Mouse (Mus musculus) CH12.LX (cell line): ENCODE measurements around the gene 4931428L18Rik. TPM values are rescaled to one million over a fixed set of nuclear protein-coding genes. Genes with fewer than 3 reads are reported as not detected.

Experiments used
- DNase-seq: peaks from one replicate; pipeline ENCODE4 v3.0.0-alpha.2; 2013; ENCODE audit errors: extremely low read depth
- H3K27ac ChIP-seq: 2 replicates; pipeline ENCODE4 v1.5.1; 2012; ENCODE audit warnings: low read depth, mild to moderate bottlenecking, control low read depth, moderate library complexity; ENCODE audit not compliant: insufficient read depth
- H3K27me3 ChIP-seq: replicated peaks from 2 replicates; pipeline ENCODE3; 2012; ENCODE audit warnings: inconsistent platforms
- H3K36me3 ChIP-seq, 2 experiments: replicated peaks in 1 of 2; 2 replicates each; pipeline versions ENCODE3 to v1.6.1; 2012; ENCODE audit warnings: inconsistent platforms in 1 of 2, low read length in 1 of 2, mild to moderate bottlenecking in 1 of 2, mixed read lengths in 1 of 2, moderate library complexity in 1 of 2; ENCODE audit not compliant: control insufficient read depth in 1 of 2, insufficient read depth in 1 of 2
- H3K4me1 ChIP-seq, 2 experiments: 2 replicates each; pipeline ENCODE4 v1.6.1; 2012; ENCODE audit warnings: inconsistent platforms in 1 of 2, moderate library complexity in 1 of 2; ENCODE audit not compliant: insufficient read depth in 2 of 2, control insufficient read depth in 1 of 2
- H3K4me2 ChIP-seq: 2 replicates; pipeline ENCODE4 v1.6.1; 2012; ENCODE audit warnings: low read depth, mild to moderate bottlenecking, control low read depth; ENCODE audit not compliant: poor library complexity, insufficient read depth, severe bottlenecking
- H3K4me3 ChIP-seq, 3 experiments: fragments of 150-350 bp in 1 of 3; sonication (generic) in 1 of 3; replicated peaks in 1 of 3; 2 replicates each; pipeline versions ENCODE3 to v1.5.1; 2011 to 2012; ENCODE audit warnings: low read depth in 2 of 3, low read length in 2 of 3, mild to moderate bottlenecking in 2 of 3, moderate library complexity in 2 of 3, control low read depth in 1 of 3, improper control_type of control experiment in 1 of 3, inconsistent platforms in 1 of 3, mixed read lengths in 1 of 3; ENCODE audit not compliant: poor library complexity in 1 of 3
- H3K79me2 ChIP-seq: replicated peaks from 2 replicates; pipeline ENCODE4 v1.6.1; 2012; ENCODE audit warnings: mild to moderate bottlenecking, moderate library complexity; ENCODE audit not compliant: control insufficient read depth, poor library complexity, insufficient read depth, severe bottlenecking; ENCODE audit errors: extremely low read depth
- H3K9ac ChIP-seq: 2 replicates; pipeline ENCODE4 v1.6.1; 2012; ENCODE audit warnings: low read depth, mild to moderate bottlenecking, control low read depth, moderate library complexity; ENCODE audit not compliant: insufficient read depth
- H3K9me3 ChIP-seq: replicated peaks from 2 replicates; pipeline ENCODE3; 2012; ENCODE audit warnings: low read length, inconsistent platforms, mixed read lengths
- CTCF ChIP-seq, 2 experiments: IDR thresholded peaks in 1 of 2; conservative IDR thresholded peaks in 1 of 2; 2 replicates each; pipeline ENCODE4 v1.5.1; 2011 to 2012; ENCODE audit warnings: low read depth in 2 of 2, low read length in 2 of 2, improper control_type of control experiment in 1 of 2, inconsistent platforms in 1 of 2, mild to moderate bottlenecking in 1 of 2, moderate library complexity in 1 of 2
- ELF1 ChIP-seq: IDR thresholded peaks from 2 replicates; pipeline ENCODE4 v1.6.1; 2014; ENCODE audit warnings: low read depth, mild to moderate bottlenecking, inconsistent platforms, low read length, improper control_type of control experiment
- GABPA ChIP-seq: IDR thresholded peaks from 2 replicates; pipeline ENCODE4 v1.6.1; 2012; ENCODE audit warnings: low read depth, low read length, improper control_type of control experiment, inconsistent platforms; ENCODE audit not compliant: insufficient replicate concordance
- JUN ChIP-seq: IDR thresholded peaks from 2 replicates; pipeline ENCODE4 v1.6.1; 2011; ENCODE audit warnings: low read depth, mild to moderate bottlenecking, low read length, improper control_type of control experiment, moderate library complexity; ENCODE audit not compliant: insufficient read depth
- MAX ChIP-seq: IDR thresholded peaks from 2 replicates; pipeline ENCODE4 v1.6.1; 2011; ENCODE audit warnings: low read length, improper control_type of control experiment
- MEF2A ChIP-seq: IDR thresholded peaks from 2 replicates; pipeline ENCODE4 v1.6.1; 2014; ENCODE audit warnings: low read depth, mild to moderate bottlenecking, inconsistent platforms, low read length, improper control_type of control experiment, borderline replicate concordance
- NRF1 ChIP-seq: IDR thresholded peaks from 2 replicates; pipeline ENCODE4 v1.6.1; 2014; ENCODE audit warnings: low read depth, mild to moderate bottlenecking, inconsistent platforms, low read length, improper control_type of control experiment, moderate library complexity
- POLR2A ChIP-seq: IDR thresholded peaks from 2 replicates; pipeline ENCODE4 v1.6.1; 2011; ENCODE audit warnings: low read depth, mild to moderate bottlenecking, improper control_type of control experiment, low read length
- RCOR1 ChIP-seq: conservative IDR thresholded peaks from 2 replicates; pipeline ENCODE4 v1.6.1; 2012; ENCODE audit warnings: low read depth, mild to moderate bottlenecking, inconsistent platforms, low read length, improper control_type of control experiment
- SIN3A ChIP-seq: IDR thresholded peaks from 2 replicates; pipeline ENCODE4 v1.6.1; 2012; ENCODE audit warnings: low read length, improper control_type of control experiment, inconsistent platforms
- TBP ChIP-seq: conservative IDR thresholded peaks from 2 replicates; pipeline ENCODE4 v1.6.1; 2011; ENCODE audit warnings: low read depth, low read length, improper control_type of control experiment
- TCF12 ChIP-seq: IDR thresholded peaks from 2 replicates; pipeline ENCODE4 v1.6.1; 2014; ENCODE audit warnings: low read depth, mild to moderate bottlenecking, inconsistent platforms, low read length, improper control_type of control experiment
- USF1 ChIP-seq: IDR thresholded peaks from 2 replicates; pipeline ENCODE4 v1.6.1; 2014; ENCODE audit warnings: low read depth, mild to moderate bottlenecking, inconsistent platforms, low read length, improper control_type of control experiment
- ZKSCAN1 ChIP-seq: IDR thresholded peaks from 2 replicates; pipeline ENCODE4 v1.6.1; 2012; ENCODE audit warnings: low read depth, inconsistent platforms, low read length, improper control_type of control experiment, borderline replicate concordance
- ZMIZ1 ChIP-seq: IDR thresholded peaks from 2 replicates; pipeline ENCODE4 v1.6.1; 2012; ENCODE audit warnings: low read depth, mild to moderate bottlenecking, inconsistent platforms, low read length, improper control_type of control experiment
- dilution Hi-C: fragments of 300-500 bp; cut with MboI; formaldehyde crosslinking; loops from 2 replicates; pipeline ENCODE4 v1.14.3; 2020; ENCODE audit warnings: low sequenced_read_pairs; ENCODE audit not compliant: extremely low pct_unique_long_range_greater_than_20kb, extremely low pct_ligation_motif_present
- in situ Hi-C: fragments of 300-500 bp; cut with MboI; formaldehyde crosslinking; loops from 3 replicates; pipeline ENCODE4 v1.14.3; 2019; ENCODE audit warnings: low sequenced_read_pairs, low pct_ligation_motif_present, low pct_unique_long_range_greater_than_20kb, mixed read lengths
- polyA plus RNA-seq: library from polyadenylated mRNA; unstranded; fragments of >175 nt; gene quantifications from 2 replicates; pipeline ENCODE4 v1.2.1, GENCODE M21; 2012; ENCODE audit warnings: low read depth; ENCODE audit not compliant: insufficient read length
- total RNA-seq, 2 experiments: library from RNA; depleted of rRNA; stranded (reverse); fragments of 300-350 nt in 1 of 2; fragments of >200 nt in 1 of 2; gene quantifications; 2 replicates each; pipeline ENCODE4 v1.2.3; 2012 to 2014

4931428L18Rik gene
- total and polyA plus RNA-seq, 3 experiments, result 4.6 to 11.0 (median 9.3) TPM

- dilution Hi-C loops, result no loop called here
- DNase-seq, result no peak
- Histone ChIP-seq H3K79me2 (no peaks in the 10 kb centered on the region), H3K4me2 (no peak overlapping the region), H3K36me3 (no peaks in the 10 kb centered on the region), H3K9me3 (no peaks in the 10 kb centered on the region), H3K27me3 (no peaks in the 10 kb centered on the region), H3K4me1 (no peaks in the 10 kb centered on the region), H3K4me3 (no peak overlapping the region), H3K27ac (no peak overlapping the region), H3K9ac (no peak overlapping the region)
- TF ChIP-seq NRF1 (no peak), USF1 (no peak)
- in situ Hi-C loops, result no loop called here
Observed at GRCm38 (mm10) chr1:31058861-31059351, 163.6 kb downstream of the 4931428L18Rik start.

GRCm38 (mm10) chr1:31058196-31058595 is 164.3 kb downstream of the 4931428L18Rik start:
- TF ChIP-seq ZMIZ1, result no peak
- no peak for TF ChIP-seq JUN
- TF ChIP-seq MEF2A, result no peak
- TF ChIP-seq ZKSCAN1, result no peak
- no peak for TF ChIP-seq RCOR1
- TF ChIP-seq TCF12, result no peak
- TF ChIP-seq CTCF (conservative IDR thresholded peaks at IDR 0.05 in 1 of 2, IDR thresholded peaks at IDR 0.05 in 1 of 2; ENCODE audit: low read depth in 2 of 2, low read length in 2 of 2), result no peak
- no peak for TF ChIP-seq TBP
- TF ChIP-seq ELF1, result no peak
- TF ChIP-seq NRF1, result no peak
- no peak for TF ChIP-seq GABPA
- TF ChIP-seq SIN3A, result no peak
- no peak for TF ChIP-seq MAX
- TF ChIP-seq POLR2A, result no peak
- Histone ChIP-seq H3K27me3 (no peaks in the 10 kb centered on the region), H3K9me3 (no peaks in the 10 kb centered on the region), H3K36me3 (no peaks in the 10 kb centered on the region), H3K79me2 (no peaks in the 10 kb centered on the region), H3K4me3 (no peak overlapping the region), H3K9ac (no peak overlapping the region), H3K4me2 (no peak overlapping the region), H3K27ac (no peak overlapping the region), H3K4me1 (no peaks in the 10 kb centered on the region)
- in situ Hi-C loops (no loop called here), dilution Hi-C loops (no loop called here)
- no peak for DNase-seq
